Mouse (Mus musculus): ENCODE measurements around the gene Ube2t.

Ube2t gene

GRCm38 (mm10) chr1:134962053-134962803 lies at the start of gene Ube2t:
Gene Ube2t, plus strand, starts transcription at chr1:134962565.
- in situ Hi-C loops (cut with MseI, MboI) = no loop called here

DNA sequence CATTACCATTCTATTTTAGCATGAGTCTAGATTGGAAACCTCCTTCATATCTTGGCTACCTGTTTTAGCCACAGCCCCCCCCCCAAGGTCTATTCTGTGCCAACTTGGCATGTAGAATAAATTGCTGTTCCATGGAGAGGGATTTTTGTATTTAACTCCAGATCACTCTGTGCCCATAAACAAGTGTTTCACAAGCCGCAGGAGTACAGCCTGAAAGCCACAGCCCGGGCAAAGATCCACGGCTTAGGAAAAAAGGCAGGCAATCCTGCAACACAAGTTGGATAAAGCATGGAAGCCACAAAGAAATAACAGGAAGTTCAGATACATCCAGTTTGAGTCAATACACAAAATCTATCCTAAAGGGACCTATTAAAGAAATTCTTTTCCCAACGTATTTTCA lies 48.8 kb upstream of the Ube2t start:
- in situ Hi-C loops (cut with MseI, MboI) = no loop called here

- in situ Hi-C loops (cut with MseI, MboI) = no loop called here
These were observed 46.9 kb upstream of the Ube2t start for GRCm38 (mm10) chr1:134915421-134915820.

- in situ Hi-C loops (cut with MseI, MboI) = no loop called here
These were observed 43.4 kb upstream of the Ube2t start for GRCm38 (mm10) chr1:134919010-134919409.

- in situ Hi-C loops (cut with MseI, MboI) = no loop called here
These were observed 29.9 kb upstream of the Ube2t start for GRCm38 (mm10) chr1:134932431-134932830.

- in situ Hi-C loops (cut with MseI, MboI) = no loop called here
These were observed 26.0 kb upstream of the Ube2t start for GRCm38 (mm10) chr1:134936335-134936734.

GRCm38 (mm10) chr1:134938233-134938632 lies 24.1 kb upstream of the Ube2t start:
- in situ Hi-C loops (cut with MseI, MboI) = no loop called here

DNA sequence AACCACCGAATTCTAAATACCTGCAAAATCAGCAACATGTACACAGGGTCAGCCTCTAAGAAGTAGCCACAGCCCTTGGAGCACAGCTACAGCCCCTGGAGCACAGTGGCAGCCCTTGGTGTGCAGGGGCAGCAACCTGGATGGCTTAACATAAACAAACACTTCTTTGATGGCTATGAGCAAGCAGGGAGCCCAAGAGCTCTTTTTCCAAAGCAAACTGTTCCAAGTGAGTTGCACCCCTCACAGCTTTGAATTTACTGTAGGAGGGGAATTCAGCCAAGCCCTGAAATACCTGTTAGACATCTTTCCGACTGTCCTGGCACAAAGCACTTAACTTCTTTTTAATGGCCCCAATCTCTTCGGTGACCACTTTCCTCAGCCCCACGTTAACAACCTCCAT lies 21.5 kb upstream of the Ube2t start:
- in situ Hi-C loops (cut with MseI, MboI) = no loop called here

DNA sequence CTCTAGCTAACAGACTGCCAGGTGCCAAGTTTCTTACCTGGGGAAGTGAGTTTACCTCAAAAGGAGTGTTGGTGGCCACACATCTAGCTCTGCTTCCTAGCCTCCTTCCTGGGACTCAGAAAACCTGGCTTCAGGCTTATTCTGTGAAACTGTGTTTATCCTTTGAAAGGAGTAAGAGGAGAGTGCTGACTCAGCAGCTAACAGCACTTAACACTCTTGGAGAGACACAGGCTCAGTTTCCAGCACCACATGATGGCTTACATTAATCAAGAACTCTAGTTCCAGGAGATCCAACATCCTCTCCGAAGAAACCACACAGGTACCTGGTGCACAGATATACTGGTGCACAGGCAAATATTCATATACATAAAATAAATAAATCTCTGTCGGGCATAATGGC lies 19.5 kb upstream of the Ube2t start:
- in situ Hi-C loops (cut with MseI, MboI) = no loop called here

GRCm38 (mm10) chr1:134947590-134947989 lies 14.8 kb upstream of the Ube2t start:
- in situ Hi-C loops (cut with MseI, MboI) = no loop called here

- in situ Hi-C loops (cut with MseI, MboI) = no loop called here
These were observed 12.4 kb upstream of the Ube2t start for GRCm38 (mm10) chr1:134949946-134950345.

GRCm38 (mm10) chr1:134955050-134955636 lies 7.2 kb upstream of the Ube2t start:
- in situ Hi-C loops (cut with MseI, MboI) = no loop called here

DNA sequence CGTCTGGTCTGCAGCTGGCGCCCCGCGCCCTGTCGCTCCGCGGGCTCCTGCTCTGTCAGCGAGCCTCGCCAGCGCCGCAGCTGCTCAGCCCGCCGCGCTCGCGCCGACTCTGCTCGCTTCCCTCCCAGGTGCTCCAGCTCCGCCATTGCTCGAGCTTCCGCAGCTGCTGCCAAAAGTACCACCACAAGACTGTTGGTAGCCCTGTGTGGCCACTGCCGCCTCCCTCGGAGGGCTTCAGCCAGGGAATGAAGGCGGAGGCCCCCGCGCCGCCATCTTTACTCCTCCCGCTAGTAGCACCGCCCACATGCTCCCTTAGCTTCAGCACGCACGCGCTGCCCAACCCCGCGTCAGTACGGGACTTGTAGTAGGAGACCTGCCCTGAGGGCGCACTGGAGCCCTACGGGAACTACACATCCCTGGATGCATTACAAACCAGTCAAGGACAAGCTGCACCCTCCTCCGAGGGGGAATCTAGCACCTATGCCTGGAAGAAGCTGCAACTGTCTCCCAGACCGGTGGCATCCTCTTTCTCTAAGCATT lies 6.7 kb upstream of the Ube2t start, which contains the start of gene Ppp1r12b:
Ppp1r12b (minus strand) TSS at position 306 of the 540 bp plus-strand sequence.
- in situ Hi-C loops (cut with MseI, MboI) = no loop called here

DNA sequence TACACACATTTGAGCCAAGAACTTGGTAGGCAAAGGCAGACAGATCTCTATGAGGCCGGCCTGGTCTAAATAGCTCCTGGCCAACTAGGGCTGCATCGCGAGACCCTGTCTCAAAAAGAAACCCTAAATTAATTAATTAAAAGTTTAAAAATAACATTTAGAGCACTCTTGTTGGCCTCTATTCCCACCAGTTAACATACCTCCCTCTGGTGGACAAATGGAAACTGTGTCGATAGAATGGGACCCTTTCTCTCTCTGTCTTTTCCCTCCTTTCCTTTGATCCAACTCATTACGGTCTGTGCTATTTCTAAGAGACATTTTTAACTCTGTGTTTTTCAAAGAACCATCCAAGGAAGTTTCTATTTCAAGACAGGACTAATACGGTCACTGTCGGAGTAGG lies 1.7 kb upstream of the Ube2t start:
- in situ Hi-C loops (cut with MseI, MboI) = no loop called here

DNA sequence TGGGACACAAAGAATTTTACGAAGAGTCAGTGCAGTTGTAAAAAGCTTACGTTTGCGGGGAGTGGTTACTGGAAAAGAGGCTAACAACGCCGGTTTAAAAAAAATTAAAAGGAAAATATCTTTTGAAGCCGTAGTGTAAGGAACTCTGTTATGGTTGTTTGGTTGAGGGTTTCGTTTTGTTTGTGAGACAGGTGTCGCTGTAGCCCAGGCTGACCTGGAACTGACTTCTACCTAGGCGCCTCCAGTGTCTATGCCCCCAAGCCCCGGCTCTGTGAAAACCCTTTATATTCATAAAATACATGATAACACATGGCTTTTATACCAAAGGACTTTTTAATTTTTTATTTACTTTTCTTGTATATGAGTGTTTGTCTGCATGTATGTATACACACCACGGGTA lies 456 bp downstream of the Ube2t start:
- in situ Hi-C loops (cut with MseI, MboI) = no loop called here

DNA sequence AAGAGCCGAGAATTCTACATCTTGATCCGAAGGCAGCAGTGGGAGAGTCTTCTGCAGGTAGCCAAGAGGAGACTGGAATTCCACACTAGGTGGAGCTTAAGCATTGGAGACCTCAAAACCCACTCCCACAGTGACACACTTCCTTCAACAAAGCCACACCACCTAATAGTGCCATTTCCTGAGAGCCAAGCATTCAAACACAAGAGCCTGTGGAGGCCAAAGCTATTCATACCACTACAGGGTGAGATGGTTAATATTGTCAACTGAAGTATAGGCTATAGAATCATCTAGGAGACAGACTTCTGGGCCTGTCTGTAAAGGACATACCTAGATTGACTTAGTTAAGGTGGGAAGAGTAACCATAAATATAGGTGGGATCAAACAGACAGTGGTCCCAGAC lies 3.1 kb downstream of the Ube2t start:
- in situ Hi-C loops (cut with MseI, MboI) = no loop called here

GRCm38 (mm10) chr1:134972920-134973319 lies 10.6 kb downstream of the Ube2t start:
- in situ Hi-C loops (cut with MseI, MboI) = no loop called here

- in situ Hi-C loops (cut with MseI, MboI) = loop anchor here (5.0 to 25.0 kb wide), 2 partner anchors 120 to 375 kb away; partner anchors contain the start of gene Lgr6 (in 2 of the 2)
These were observed 25.0 kb downstream of the Ube2t start for GRCm38 (mm10) chr1:134987173-134987961.

GRCm38 (mm10) chr1:134987962-134988341 lies 25.6 kb downstream of the Ube2t start:
- in situ Hi-C loops (cut with MseI, MboI) = loop anchor here (5.0 to 25.0 kb wide), 2 partner anchors 119 to 374 kb away; partner anchors contain the start of gene Lgr6 (in 2 of the 2)

DNA sequence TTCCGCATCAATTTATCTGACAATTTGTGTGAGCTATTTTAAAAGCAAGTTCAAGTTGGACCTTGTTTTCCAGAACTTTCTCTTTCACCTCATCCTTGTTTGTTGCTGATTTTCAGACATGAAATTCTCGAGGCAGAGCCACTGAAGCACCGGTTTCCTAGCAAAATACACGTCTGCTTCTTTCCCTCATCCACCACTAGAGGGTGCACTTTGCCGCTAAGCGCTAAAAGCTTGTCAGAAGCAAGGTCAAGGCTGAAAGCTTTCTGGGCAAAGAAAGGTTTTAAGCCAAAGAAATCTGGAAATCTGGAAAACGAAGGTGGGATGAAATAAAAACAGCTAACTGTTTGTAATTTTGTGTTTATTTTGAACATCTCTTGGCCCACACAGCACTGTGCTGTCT lies 27.0 kb downstream of the Ube2t start:
- in situ Hi-C loops (cut with MseI, MboI) = loop anchor here (5.0 to 25.0 kb wide), 2 partner anchors 118 to 373 kb away; partner anchors contain the start of gene Lgr6 (in 2 of the 2)

DNA sequence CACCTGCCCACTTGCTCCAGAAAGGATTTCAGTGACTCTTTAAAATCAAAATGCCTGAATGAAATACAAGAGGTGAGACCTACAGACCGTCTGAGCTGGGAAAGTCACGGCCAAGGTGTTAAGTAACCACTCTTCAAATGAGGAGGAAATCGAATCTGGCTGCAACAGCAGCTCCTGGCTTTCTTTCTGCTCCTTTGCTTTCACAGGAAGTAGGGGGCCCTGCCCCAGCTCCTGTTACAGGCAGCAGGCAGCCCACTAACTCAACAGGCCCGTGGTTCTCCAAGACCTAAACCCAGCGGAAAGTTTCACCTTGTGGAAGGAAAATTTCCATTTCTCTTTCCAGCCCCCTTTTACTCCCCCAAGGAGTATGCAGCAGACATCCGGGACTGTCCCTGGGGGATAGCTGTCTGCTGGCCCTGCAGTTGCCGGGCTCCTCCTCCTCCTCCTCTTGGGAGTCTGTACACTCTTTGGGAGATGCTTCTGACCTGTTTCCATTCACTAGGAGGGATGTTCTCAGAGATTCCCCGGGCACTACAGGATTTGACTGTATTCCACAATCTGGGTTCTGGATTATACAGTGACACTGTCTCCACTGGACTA lies 29.8 kb downstream of the Ube2t start:
- in situ Hi-C loops (cut with MseI, MboI) = loop anchor here in 1 of 2 experiments (25.0 kb wide), 1 partner anchor 370 kb away; no protein-coding TSS in a partner anchor
